Mouse (Mus musculus): ENCODE results near the gene Ccdc28a. TPM values are rescaled to one million over a fixed set of nuclear protein-coding genes. Genes with fewer than 3 reads are reported as not detected.

Ccdc28a gene
- polyA plus RNA-seq, 1 experiment from 2014 or later = 7.5 TPM

GRCm38 (mm10) chr10:18233891-18234290 lies 907 bp downstream of the Ccdc28a start:
- no peak overlapping the region; the same call in 1 of the 2 replicates for H3K4me3 ChIP-seq (ENCODE audit: low read depth, low read length)
- no peaks in the 10 kb centered on the region for H3K9me3 ChIP-seq (ENCODE audit: control insufficient read depth, low read length)
- H3K36me3 ChIP-seq (ENCODE audit: control insufficient read depth, insufficient read depth, low read length) = no peaks in the 10 kb centered on the region
- no peak overlapping the region for H3K4me2 ChIP-seq (ENCODE audit: low read depth, low read length)
- H3K27ac ChIP-seq (ENCODE audit: low read depth, low read length) = no peak overlapping the region
- ATAC-seq (ENCODE audit: low read depth) = no peak
- no peaks in the 10 kb centered on the region for H3K27me3 ChIP-seq (ENCODE audit: control insufficient read depth, insufficient read depth, low read length)
- 59% methylated on average over 3 of the region's 3 CpGs for WGBS
- peaks cover 5% of the 10 kb centered on the region; the same call in 1 of the 2 replicates for H3K4me1 ChIP-seq (ENCODE audit: control insufficient read depth, insufficient read depth, low read length)
- no peak overlapping the region for H3K9ac ChIP-seq (replicated peaks; ENCODE audit: low read depth, low read length)

GRCm38 (mm10) chr10:18224386-18224785 lies 10.4 kb downstream of the Ccdc28a start:
- no peak for ATAC-seq (ENCODE audit: low read depth)
- 93% methylated on average over 3 of the region's 3 CpGs for WGBS
- no peaks in the 10 kb centered on the region for H3K4me1 ChIP-seq (ENCODE audit: control insufficient read depth, insufficient read depth, low read length)
- no peak overlapping the region for H3K4me3 ChIP-seq (ENCODE audit: low read depth, low read length)
- no peaks in the 10 kb centered on the region for H3K27me3 ChIP-seq (ENCODE audit: control insufficient read depth, insufficient read depth, low read length)
- no peaks in the 10 kb centered on the region for H3K9me3 ChIP-seq (ENCODE audit: control insufficient read depth, low read length)
- H3K4me2 ChIP-seq (ENCODE audit: low read depth, low read length) = no peak overlapping the region
- H3K36me3 ChIP-seq (ENCODE audit: control insufficient read depth, insufficient read depth, low read length) = no peaks in the 10 kb centered on the region
- H3K27ac ChIP-seq (ENCODE audit: low read depth, low read length) = no peak overlapping the region
- no peak overlapping the region for H3K9ac ChIP-seq (replicated peaks; ENCODE audit: low read depth, low read length)

- H3K9me3 ChIP-seq (ENCODE audit: control insufficient read depth, low read length) = no peaks in the 10 kb centered on the region
- no peaks in the 10 kb centered on the region for H3K36me3 ChIP-seq (ENCODE audit: control insufficient read depth, insufficient read depth, low read length)
- H3K27me3 ChIP-seq (ENCODE audit: control insufficient read depth, insufficient read depth, low read length) = no peaks in the 10 kb centered on the region
- H3K9ac ChIP-seq (replicated peaks; ENCODE audit: low read depth, low read length) = no peak overlapping the region
- no peak overlapping the region for H3K4me2 ChIP-seq (ENCODE audit: low read depth, low read length)
- no peaks in the 10 kb centered on the region for H3K4me1 ChIP-seq (ENCODE audit: control insufficient read depth, insufficient read depth, low read length)
- WGBS = 87% methylated on average over 10 of the region's 10 CpGs
- no peak overlapping the region for H3K4me3 ChIP-seq (ENCODE audit: low read depth, low read length)
- no peak for ATAC-seq (ENCODE audit: low read depth)
- H3K27ac ChIP-seq (ENCODE audit: low read depth, low read length) = no peak overlapping the region
These were observed 15.4 kb downstream of the Ccdc28a start for GRCm38 (mm10) chr10:18219351-18219750.

DNA sequence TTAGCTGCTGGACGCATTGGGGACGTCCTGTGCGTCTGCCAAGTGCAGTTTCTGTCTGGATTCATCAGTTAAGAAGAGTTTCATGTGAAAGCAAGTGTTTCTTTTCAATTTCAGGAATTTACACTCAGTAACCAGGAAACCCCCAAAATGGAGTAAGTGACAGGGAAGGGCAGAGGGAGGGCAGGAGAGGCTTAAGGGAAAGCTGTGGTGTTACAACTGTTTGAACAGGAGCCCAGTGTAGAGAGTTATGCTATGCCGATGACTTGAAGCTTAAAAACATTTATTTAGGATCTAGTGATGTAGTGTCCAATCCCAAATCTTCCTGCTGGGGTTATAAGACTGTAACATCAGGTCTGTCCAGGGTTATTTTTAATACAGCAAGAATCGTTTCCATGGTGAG lies 20.7 kb downstream of the Ccdc28a start:
- WGBS = 93% methylated on average over 5 of the region's 5 CpGs

GRCm38 (mm10) chr10:18213373-18213772 lies 21.4 kb downstream of the Ccdc28a start:
- ATAC-seq (ENCODE audit: low read depth) = no peak
- no peak overlapping the region for H3K27ac ChIP-seq (ENCODE audit: low read depth, low read length)
- H3K4me1 ChIP-seq (ENCODE audit: control insufficient read depth, insufficient read depth, low read length) = no peaks in the 10 kb centered on the region
- no peak overlapping the region for H3K4me2 ChIP-seq (ENCODE audit: low read depth, low read length)
- H3K27me3 ChIP-seq (ENCODE audit: control insufficient read depth, insufficient read depth, low read length) = no peaks in the 10 kb centered on the region
- no peak overlapping the region for H3K4me3 ChIP-seq (ENCODE audit: low read depth, low read length)
- H3K36me3 ChIP-seq (ENCODE audit: control insufficient read depth, insufficient read depth, low read length) = no peaks in the 10 kb centered on the region
- H3K9ac ChIP-seq (replicated peaks; ENCODE audit: low read depth, low read length) = no peak overlapping the region
- no peaks in the 10 kb centered on the region for H3K9me3 ChIP-seq (ENCODE audit: control insufficient read depth, low read length)
- 80% methylated on average over 4 of the region's 4 CpGs for WGBS

More for the DNA sequence above, 20.7 kb downstream of the Ccdc28a start:
- no peak overlapping the region for H3K4me2 ChIP-seq (ENCODE audit: low read depth, low read length)
- no peak for ATAC-seq (ENCODE audit: low read depth)
- H3K36me3 ChIP-seq (ENCODE audit: control insufficient read depth, insufficient read depth, low read length) = no peaks in the 10 kb centered on the region
- no peak overlapping the region for H3K9ac ChIP-seq (replicated peaks; ENCODE audit: low read depth, low read length)
- no peak overlapping the region for H3K27ac ChIP-seq (ENCODE audit: low read depth, low read length)
- no peaks in the 10 kb centered on the region for H3K4me1 ChIP-seq (ENCODE audit: control insufficient read depth, insufficient read depth, low read length)
- no peak overlapping the region for H3K4me3 ChIP-seq (ENCODE audit: low read depth, low read length)
- no peaks in the 10 kb centered on the region for H3K9me3 ChIP-seq (ENCODE audit: control insufficient read depth, low read length)
- no peaks in the 10 kb centered on the region for H3K27me3 ChIP-seq (ENCODE audit: control insufficient read depth, insufficient read depth, low read length)

- no peak within 1 kb of the TSS for H3K4me2 ChIP-seq (ENCODE audit: low read depth, low read length)
- H3K9ac ChIP-seq (replicated peaks; ENCODE audit: low read depth, low read length) = no peak within 1 kb of the TSS
- no peak within 1 kb of the TSS for H3K27ac ChIP-seq (ENCODE audit: low read depth, low read length)
- H3K36me3 ChIP-seq (ENCODE audit: control insufficient read depth, insufficient read depth, low read length) = no peaks in the 10 kb centered on the region
- no peaks in the 10 kb centered on the region for H3K4me1 ChIP-seq (ENCODE audit: control insufficient read depth, insufficient read depth, low read length)
- ATAC-seq (ENCODE audit: low read depth) = peak; percentile 68; the same call in 1 of the 2 replicates
- H3K27me3 ChIP-seq (ENCODE audit: control insufficient read depth, insufficient read depth, low read length) = no peaks in the 10 kb centered on the region
- H3K4me3 ChIP-seq (ENCODE audit: low read depth, low read length) = no peak within 1 kb of the TSS
- WGBS = 14% methylated on average over 11 of the region's 11 CpGs
- no peaks in the 10 kb centered on the region for H3K9me3 ChIP-seq (ENCODE audit: control insufficient read depth, low read length)
These were observed 24.1 kb downstream of the Ccdc28a start, which contains the start of gene Ect2l for GRCm38 (mm10) chr10:18210726-18211125. Gene Ect2l (minus strand): TSS chr10:18210890.

GRCm38 (mm10) chr10:18210119-18210518 lies 24.7 kb downstream of the Ccdc28a start:
- Histone ChIP-seq H3K36me3 (ENCODE audit: control insufficient read depth, insufficient read depth, low read length) (no peaks in the 10 kb centered on the region), H3K9ac (replicated peaks; ENCODE audit: low read depth, low read length) (no peak overlapping the region), H3K4me1 (ENCODE audit: control insufficient read depth, insufficient read depth, low read length) (no peaks in the 10 kb centered on the region), H3K4me2 (ENCODE audit: low read depth, low read length) (no peak overlapping the region), H3K4me3 (ENCODE audit: low read depth, low read length) (no peak overlapping the region), H3K9me3 (ENCODE audit: control insufficient read depth, low read length) (no peaks in the 10 kb centered on the region), H3K27ac (ENCODE audit: low read depth, low read length) (no peak overlapping the region), H3K27me3 (ENCODE audit: control insufficient read depth, insufficient read depth, low read length) (no peaks in the 10 kb centered on the region)
- WGBS = 84% methylated on average over 6 of the region's 6 CpGs
- ATAC-seq (ENCODE audit: low read depth) = no peak

GRCm38 (mm10) chr10:18204067-18204466 lies 30.7 kb downstream of the Ccdc28a start:
- no peak overlapping the region for H3K27ac ChIP-seq (ENCODE audit: low read depth, low read length)
- H3K9me3 ChIP-seq (ENCODE audit: control insufficient read depth, low read length) = no peaks in the 10 kb centered on the region
- no peak for ATAC-seq (ENCODE audit: low read depth)
- H3K27me3 ChIP-seq (ENCODE audit: control insufficient read depth, insufficient read depth, low read length) = no peaks in the 10 kb centered on the region
- H3K4me3 ChIP-seq (ENCODE audit: low read depth, low read length) = no peak overlapping the region
- H3K36me3 ChIP-seq (ENCODE audit: control insufficient read depth, insufficient read depth, low read length) = no peaks in the 10 kb centered on the region
- H3K9ac ChIP-seq (replicated peaks; ENCODE audit: low read depth, low read length) = no peak overlapping the region
- 8% methylated on average over 7 of the region's 7 CpGs for WGBS
- H3K4me2 ChIP-seq (ENCODE audit: low read depth, low read length) = no peak overlapping the region
- H3K4me1 ChIP-seq (ENCODE audit: control insufficient read depth, insufficient read depth, low read length) = no peaks in the 10 kb centered on the region

DNA sequence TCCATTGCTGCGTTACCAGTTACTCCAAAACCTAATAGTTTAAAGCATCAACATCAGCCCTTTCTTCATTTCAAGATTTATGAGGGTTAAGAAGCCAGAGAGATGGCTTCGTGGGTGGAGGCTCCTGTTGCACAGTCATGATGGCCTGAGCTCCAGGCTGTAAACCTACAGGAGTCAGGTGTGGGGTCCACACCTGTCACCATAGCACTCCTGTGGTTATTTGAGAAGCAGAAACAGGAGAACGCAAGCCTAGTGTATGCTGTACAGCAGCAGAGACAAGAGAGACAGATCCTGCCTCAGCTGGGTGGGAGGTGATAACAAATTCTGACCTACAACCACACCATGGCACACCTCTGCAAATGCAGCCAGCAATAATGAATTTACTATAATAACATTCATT lies 32.4 kb downstream of the Ccdc28a start:
- Histone ChIP-seq H3K4me1 (ENCODE audit: control insufficient read depth, insufficient read depth, low read length) (no peaks in the 10 kb centered on the region), H3K27ac (ENCODE audit: low read depth, low read length) (no peak overlapping the region), H3K9me3 (ENCODE audit: control insufficient read depth, low read length) (no peaks in the 10 kb centered on the region), H3K9ac (replicated peaks; ENCODE audit: low read depth, low read length) (no peak overlapping the region), H3K4me3 (ENCODE audit: low read depth, low read length) (no peak overlapping the region), H3K36me3 (ENCODE audit: control insufficient read depth, insufficient read depth, low read length) (no peaks in the 10 kb centered on the region), H3K27me3 (ENCODE audit: control insufficient read depth, insufficient read depth, low read length) (no peaks in the 10 kb centered on the region), H3K4me2 (ENCODE audit: low read depth, low read length) (no peak overlapping the region)
- no peak for ATAC-seq (ENCODE audit: low read depth)
- WGBS = 79% methylated on average over 3 of the region's 3 CpGs

All from neural tube, embryonic 14.5 days (tissue).